Mouse (Mus musculus): ENCODE data around the gene Ugt1a7c.

The Ugt1a7c gene

DNA sequence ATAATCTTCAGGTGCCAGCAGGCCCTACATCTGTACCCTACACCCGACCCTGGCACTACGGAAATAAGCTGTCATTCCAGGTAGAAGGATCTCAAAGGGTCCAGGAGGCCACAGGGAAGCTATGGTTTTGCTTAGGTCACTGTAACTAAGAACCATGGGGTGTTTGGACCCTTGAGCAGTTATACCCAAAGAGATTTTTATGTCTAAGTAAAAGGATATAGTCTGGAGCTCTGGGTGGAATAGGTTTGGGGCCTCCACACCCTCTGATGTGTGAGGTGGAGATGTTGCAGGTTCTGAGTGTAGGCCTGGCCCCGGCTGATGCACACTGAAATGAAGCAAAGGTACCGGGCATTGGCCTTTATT, 139.4 kb downstream of the Ugt1a7c start:
- in situ Hi-C loops (cut with MboI; ENCODE audit: unreplicated experiment in 2 of 2) = no loop called here

DNA sequence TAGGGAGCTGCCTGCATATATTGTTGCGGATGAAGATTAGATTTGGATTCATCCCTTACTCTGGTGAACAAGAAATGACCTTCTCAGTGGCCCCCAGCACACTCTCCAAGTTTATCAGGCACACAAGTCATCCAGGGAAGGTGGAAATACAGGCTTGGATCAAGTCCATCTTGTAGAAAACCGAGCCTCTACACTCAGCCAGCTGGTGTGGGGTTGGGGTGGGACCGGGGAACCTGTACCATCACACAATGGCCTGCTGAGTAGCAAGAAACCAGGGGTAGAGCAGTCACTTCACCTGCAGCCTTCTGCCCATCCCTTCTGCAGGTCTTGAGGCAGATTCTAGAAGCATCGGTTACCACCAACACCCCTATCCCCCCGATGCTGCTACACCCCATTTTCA, 139.8 kb downstream of the Ugt1a7c start:
- in situ Hi-C loops (cut with MboI; ENCODE audit: unreplicated experiment in 2 of 2) = no loop called here

DNA sequence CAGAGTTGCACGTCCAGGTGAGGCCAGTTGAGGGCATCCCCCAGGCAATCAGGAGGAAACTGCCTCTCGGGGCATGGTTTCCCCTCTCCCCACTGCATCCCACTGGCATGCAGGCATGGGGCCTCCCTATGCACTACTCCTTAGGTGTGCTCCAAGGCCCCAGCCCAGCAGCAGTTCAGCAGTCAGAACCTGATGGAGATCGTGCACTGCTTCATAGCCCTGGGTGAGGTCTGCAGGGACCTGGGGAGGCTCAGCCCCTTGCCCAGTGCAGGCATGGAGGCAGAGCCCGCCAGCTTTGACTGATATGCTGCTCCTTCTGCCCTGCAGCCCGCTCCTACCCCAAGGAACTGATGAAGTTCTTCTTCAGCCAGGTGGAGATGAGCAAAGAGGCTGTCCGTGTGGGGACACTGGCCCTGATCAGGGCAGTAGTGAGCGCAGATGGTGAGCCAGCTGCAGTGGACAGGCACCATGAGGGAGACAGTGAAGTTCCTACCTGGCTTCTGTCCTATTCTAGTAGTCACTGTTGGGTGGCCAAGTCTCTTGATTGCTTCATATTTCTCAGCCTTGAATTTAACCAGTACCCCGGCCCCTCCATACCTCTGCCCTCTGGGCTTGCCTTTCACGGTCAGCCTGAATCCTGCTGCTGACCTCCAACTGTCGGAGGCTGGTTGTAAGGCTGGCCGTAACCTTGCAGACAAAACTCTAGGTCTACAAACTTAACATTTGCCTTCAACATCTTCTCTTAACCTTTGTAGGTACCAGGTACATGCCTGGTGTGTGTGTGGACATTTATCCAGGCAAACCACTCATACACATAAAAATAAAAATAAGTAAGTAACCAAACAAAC, 140.4 kb downstream of the Ugt1a7c start:
- in situ Hi-C loops (cut with MboI; ENCODE audit: unreplicated experiment in 2 of 2) = no loop called here

DNA sequence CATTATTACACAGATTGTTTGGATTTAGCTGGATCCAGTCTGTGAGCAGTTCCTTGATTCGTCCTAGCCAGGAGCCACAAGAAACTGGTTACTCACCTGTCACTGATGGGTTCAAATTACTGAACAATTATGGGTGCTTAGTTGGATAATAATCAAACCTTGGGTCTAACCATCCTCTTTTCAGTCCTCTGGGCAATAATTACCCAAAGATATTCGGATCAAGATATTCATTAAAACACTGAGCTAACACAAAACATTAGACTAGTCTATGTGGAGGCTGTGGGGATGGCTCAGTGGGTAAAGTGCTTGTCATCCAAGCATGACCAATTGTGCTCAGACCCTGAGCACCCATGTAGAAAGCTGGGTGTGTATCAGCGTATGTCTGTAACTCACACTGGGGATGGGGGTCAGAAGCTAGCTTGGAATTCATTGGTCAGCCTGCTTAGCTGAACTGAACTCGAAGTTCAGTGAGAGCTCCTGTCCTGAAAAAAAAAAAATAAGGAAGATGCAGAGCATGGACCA, 141.1 kb downstream of the Ugt1a7c start:
- in situ Hi-C loops (cut with MboI; ENCODE audit: unreplicated experiment in 2 of 2) = no loop called here

DNA sequence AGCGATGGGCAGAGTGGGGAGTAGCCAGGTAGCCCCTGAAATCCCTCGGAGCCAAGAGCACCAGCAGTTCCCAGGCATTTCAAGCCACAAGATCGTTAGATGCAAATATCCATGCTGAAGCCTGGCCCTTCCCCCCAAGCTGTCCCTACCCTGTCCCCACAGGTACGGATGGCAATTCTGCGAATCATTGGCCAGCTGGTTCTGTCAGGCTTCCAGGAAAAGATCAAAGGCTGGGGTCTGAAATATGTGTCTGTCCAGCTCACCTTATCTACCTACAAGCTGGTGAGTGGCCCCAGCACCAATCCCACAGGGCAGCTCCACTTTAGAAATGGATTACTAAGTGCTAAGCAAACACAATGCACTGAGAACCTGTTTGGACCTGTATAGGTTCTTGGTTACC, 142.4 kb downstream of the Ugt1a7c start:
- in situ Hi-C loops (cut with MboI; ENCODE audit: unreplicated experiment in 2 of 2) = no loop called here

DNA sequence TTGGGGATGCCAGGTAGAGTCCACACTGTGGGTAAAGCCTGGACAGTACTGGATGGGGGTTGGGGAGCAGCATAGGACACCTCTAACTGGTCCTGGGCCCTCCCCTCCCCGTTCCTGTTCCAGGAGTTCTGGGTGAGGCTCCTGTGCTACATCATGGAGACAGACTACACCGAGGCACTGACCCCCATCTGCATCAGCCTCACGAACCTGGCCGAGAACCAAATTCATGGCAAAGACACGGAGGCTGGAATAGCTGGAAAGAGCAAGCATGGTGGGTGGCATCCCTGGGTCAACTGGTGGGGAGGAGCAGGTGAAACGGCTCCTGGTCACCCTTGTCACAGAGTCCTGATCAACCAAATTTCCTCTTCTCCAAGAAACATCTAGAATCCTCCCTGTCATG, 143.9 kb downstream of the Ugt1a7c start:
- in situ Hi-C loops (cut with MboI; ENCODE audit: unreplicated experiment in 2 of 2) = no loop called here

DNA sequence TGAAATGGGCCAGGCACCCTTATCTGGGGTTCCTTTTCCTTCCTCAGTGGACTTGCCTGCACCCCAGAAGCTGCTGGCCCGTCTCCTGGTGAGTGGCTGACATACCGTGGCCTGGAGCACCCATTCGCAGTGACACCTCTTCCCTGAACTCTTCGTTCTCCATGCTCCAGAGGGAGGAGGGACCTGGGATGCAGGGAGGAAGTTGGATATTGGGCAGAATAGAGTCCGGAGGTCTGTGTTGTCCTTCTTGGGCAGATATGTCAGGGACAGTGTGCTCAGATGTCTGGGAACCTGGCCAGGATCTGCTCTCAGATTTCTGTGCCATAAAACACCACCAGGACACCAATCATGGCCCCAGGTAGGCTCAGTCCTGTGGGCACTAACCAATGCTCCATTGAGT, 145.2 kb downstream of the Ugt1a7c start:
- in situ Hi-C loops (cut with MboI; ENCODE audit: unreplicated experiment in 2 of 2) = no loop called here

DNA sequence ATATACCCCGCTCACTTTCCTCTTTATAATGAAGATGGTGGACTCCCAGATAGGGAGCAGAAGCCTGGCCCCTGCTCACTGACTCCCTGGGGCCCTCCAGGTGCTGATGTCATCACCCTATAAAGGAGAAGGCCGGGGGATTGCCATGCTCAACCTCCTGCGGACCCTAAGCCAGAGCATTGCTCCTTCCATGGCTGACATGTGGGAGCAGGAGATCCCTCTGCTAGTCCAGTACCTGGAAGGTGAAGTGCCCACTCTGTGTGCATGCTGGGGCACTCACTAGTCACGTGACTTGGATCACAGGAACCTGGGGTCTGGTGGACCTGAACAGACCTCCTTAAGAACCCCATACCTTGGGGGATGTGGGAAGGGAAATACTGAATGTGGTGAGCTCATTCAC, 145.7 kb downstream of the Ugt1a7c start:
- in situ Hi-C loops (cut with MboI; ENCODE audit: unreplicated experiment in 2 of 2) = no loop called here

DNA sequence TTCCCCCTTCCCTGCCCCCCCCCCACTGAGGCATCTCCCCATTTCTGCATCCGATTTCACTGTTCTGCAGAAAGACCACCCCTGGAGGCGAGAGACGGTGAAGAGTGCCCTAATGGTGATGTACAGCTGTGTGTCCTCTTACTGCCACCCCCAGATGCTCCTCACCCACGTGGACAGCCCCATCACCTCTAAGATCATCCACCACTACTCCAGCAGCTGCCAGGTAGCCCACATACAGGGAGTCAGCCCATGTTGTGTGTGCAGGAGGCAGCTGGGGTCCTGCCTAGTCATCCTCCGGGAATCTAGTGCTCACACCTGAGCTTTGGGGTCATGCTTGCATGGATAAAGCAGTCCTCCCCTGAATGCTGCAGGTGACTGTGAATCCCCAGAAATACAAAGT, 149.0 kb downstream of the Ugt1a7c start:
- in situ Hi-C loops (cut with MboI; ENCODE audit: unreplicated experiment in 2 of 2) = no loop called here

DNA sequence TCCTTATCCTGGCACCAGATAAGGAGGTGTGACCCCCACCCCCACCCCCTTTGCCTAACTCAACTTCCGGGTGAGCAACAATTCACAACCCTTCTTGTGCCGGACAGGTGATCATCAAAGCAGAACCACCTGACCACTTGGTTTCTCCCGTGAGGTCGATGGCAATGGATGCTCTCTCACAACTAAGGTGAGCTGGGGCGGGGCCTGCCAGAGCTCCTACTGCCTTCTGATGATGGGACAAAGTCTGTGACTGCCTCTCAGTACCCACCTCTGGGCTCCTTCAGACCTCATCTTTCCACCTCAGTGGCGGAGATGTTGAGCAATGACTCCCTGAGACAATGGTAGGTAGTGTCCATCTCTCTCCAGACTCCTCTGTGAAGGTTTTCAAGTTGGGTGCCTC, 151.0 kb downstream of the Ugt1a7c start:
- in situ Hi-C loops (cut with MboI; ENCODE audit: unreplicated experiment in 2 of 2) = no loop called here

DNA sequence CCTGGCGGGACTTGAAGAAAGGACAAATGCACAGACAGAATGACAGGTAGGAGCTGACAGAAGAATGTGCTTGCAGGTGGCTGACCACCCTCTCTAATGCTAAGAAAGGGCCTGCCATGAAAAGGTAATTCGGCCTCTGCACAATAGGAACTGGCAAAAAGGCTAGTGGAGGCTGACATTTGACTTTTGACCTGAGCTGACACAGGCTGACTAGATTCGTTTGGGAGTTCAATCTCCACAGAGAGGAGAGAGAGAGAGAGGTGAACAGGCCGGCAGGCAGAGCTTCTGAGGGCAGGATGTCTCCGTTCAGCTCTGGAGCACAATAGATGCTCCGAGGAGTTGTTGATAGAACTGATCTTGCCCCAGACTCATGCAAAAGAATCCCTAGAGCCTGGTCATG, 151.5 kb downstream of the Ugt1a7c start:
- in situ Hi-C loops (cut with MboI; ENCODE audit: unreplicated experiment in 2 of 2) = no loop called here

DNA sequence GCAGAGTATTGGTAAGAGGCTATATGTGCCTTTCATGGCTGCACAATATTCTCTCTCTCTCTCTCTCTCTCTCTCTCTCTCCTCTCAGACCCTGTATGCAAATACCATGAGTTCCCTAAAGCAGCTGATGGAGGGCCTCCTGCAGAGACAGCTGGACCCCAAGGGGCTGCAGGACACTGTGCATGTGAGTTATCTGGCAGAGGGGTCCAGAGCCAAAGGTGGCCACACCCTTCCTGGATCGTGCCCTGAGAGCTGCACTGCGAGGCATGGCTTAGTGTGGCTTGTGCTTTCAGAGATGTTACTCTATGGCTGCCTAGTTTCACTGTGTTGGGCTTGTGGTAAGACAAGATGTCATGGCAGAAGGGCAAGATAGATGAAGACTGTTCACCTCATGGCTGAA, 152.8 kb downstream of the Ugt1a7c start:
- in situ Hi-C loops (cut with MboI; ENCODE audit: unreplicated experiment in 2 of 2) = no loop called here

DNA sequence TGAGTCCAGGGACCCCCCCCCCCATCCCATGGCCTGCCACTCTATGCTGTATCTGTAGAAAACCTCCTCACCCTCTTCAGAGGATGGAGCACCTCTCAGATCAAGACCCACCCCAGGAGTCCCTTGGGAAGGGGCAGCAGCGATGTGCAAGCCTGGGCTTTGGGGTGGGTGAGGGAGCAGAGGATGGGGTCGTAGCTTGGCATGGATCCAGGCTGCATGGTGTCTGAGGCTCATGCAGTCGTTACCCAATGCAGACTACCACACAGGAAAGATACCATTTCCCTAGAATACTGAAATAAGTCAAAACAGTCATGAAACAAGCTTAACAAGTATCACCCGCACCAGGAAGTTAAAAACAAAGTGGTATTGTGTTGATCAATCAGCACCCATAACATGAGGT, 153.8 kb downstream of the Ugt1a7c start:
- in situ Hi-C loops (cut with MboI; ENCODE audit: unreplicated experiment in 2 of 2) = no loop called here

DNA sequence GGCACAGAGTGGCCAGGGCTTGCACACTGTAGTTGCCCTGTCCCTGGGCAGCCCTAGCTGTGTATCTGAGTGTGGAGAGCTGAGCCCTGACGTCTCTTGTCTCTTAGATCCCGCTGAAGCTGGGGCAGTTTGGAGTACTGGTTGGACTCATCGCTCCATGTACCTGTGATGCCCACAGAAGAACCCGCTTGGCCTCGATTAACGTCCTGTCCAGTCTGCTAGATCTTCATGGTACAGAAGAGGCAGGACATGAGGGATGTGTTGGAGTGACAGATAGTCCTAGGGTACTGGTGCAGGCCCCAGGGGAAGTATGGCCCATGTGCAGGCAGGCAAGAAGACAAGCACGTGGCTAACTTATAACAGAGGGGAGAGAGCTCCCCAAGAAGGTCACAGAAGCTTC, 154.7 kb downstream of the Ugt1a7c start:
- in situ Hi-C loops (cut with MboI; ENCODE audit: unreplicated experiment in 2 of 2) = no loop called here

DNA sequence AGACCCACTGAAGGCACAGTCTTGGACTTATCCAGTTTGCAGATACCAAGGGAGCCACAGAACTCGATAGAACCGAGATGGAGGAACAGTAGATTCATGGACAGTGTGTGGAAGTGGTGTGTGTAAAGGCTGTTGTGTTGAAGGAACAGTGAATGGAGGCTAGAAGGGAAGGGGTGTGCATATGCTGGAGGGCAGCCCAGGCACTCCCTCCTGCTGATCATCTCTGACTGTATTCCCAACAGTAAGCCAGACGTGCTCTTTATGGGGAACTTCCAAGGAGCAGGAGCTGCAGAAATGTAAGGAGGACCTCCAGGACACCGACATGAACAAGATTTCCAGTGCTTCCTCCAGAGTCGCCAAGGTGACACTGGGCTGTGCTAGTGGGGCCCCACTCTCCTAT, 155.2 kb downstream of the Ugt1a7c start:
- in situ Hi-C loops (cut with MboI; ENCODE audit: unreplicated experiment in 2 of 2) = no loop called here

DNA sequence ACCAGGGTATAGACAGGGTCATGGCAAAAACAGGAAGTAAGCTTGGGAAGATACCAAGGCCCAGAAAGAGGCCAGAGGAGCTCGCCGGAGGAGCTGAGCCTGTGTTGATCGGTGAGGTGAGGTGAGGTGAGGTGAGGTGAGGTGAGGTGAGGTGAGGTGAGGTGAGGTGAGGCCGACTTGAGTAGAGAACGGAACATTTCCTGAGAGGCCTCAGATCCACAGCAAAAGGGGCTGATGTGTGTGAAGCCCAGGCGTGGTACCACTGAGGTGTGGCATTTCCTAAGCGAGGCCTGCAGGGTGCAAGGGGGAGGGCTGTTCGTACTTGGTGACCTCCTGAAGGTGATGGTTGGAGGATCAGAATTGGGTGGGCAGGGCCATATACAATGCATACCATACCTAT, 158.2 kb downstream of the Ugt1a7c start:
- in situ Hi-C loops (cut with MboI; ENCODE audit: unreplicated experiment in 2 of 2) = no loop called here

DNA sequence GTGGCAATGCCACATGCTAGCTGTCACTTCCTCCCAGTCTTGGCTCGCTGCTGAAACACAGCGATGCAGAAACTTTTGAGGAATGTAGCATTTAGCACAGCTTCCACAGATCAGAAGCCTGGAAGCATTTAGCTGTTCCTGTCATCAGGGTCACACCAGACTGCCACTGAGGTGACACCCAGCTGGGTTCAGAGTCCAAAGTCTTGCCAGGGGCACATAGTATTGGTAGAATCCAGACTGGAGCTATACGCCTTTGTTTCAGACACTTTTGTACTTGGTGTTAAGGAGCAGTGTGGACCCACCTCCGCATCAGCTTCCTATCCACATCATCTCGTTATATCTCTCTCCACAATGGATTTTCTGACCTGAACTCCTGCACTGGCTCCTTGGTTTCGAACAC, 158.7 kb downstream of the Ugt1a7c start:
- in situ Hi-C loops (cut with MboI; ENCODE audit: unreplicated experiment in 2 of 2) = no loop called here

DNA sequence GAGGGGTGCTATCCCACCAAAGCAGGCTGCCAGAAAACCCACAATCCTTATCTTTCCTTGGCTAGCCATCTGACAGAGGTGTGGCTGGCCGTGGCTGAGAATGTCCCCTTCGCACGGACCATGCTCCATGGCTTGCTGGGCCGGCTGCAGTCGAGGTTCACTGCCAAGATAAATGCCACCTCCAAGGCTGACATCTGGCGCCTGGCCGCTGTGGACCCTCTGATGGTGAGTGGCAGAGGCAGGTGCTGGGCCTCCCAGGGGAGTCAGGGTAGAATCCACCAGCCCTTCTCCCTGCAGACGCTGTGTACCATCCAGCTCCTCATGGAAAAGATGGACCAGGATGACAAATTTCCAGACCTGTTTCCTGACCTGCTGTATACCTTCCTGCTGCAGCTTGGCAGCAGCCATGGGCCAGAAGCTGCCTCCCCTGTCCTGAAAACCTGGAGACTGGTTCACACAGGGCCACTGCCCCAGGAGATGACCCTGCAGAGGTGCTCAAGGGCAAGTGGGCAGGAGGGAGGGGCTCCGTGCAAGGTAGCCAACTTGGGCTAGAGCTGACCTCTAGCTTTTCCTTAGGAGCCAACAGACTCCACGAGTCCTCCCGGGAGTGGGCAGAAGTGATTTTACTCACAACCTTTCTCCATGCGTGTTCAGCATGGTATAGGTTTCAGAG, 160.1 kb downstream of the Ugt1a7c start:
- in situ Hi-C loops (cut with MboI; ENCODE audit: unreplicated experiment in 2 of 2) = no loop called here

DNA sequence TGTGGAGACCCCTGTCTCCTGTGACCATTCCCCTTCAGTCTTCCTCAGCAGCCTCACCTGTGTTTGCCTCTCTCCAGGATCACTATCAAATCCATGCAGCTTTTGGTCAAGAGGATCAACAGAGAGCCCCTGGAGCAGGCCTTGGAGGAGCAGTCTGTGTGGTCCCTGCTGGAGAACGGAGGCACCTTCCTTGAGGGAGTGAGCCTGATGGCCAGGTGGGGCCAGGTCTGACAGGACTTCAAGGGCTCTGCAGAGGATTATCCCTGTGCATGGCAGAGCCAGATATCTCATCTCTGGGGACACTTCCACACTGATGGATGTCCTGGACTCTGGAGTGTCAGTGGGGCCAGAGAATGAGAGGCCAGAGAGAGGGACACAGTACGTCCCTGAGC, 160.6 kb downstream of the Ugt1a7c start:
- in situ Hi-C loops (cut with MboI; ENCODE audit: unreplicated experiment in 2 of 2) = no loop called here

DNA sequence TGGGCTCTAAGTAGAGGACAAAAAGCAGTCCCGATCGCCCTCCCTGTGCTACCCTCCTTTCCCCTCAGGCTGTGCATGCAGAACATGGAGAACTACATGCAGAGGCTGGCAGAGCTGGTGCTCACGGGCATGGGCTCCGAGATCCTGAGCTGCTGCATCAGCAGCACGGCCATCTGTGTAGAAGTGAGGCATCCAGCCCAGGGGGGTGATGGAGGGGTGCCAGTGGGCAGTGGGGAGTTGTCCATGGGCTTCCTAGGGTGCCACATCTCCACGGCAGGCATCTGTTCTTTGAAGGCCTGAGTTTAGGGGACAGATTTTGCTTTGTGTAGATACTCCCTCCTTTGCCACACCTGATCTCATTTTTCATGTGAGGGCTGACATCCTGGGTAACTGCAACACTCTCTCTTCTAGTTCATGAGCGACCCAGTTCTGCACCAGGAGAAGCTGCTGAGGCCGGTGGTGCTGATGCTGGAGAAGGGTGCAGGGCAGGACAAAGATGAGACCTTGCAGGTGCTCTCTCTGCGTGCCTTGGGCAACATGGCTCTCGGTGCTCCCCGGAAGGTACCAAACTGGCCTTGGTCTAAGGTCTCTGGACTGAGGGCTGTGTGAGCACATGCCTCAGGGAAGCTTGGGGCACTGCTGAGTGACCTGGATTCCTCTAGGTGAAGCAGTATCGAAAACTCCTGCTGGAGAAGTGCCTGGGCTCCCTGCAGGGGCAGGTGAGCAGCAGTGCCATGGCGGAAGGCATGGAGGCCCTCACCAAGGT, 161.3 kb downstream of the Ugt1a7c start:
- in situ Hi-C loops (cut with MboI; ENCODE audit: unreplicated experiment in 2 of 2) = no loop called here

DNA sequence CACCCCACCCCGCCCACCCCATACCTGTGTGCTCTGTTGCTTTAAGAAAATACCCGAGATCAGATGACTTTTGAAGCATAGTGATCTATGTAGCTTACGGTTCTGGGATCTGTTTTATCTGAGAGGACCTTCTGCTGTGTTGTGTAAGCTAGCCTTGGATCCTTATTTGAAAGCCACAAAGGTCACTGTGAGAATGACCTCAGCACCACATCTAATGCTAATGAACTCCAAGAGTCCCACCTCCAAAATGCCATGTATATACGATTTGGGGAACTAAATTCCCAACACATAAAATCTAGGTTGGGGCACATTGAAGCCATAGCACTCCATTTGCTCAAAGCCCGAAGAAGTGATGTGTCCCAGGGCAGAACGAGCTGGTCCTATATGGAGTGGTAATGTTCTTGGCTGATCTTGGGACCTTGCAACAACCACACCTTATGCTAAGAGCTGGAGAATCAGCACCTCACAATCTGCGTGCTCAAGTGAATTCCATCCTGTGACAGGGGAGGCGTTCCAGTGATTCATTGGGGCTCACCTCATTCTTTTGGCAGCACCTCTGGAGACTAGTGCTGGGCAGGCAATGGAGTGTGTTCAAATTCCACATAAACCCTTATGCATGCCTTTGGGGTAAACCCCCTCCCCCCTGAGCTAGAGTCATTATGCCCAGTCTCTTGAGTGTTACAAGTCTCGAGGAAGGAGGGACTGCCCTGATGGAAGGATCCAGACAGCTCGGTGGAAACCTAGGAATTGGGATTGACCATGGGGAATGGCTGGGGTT, 162.2 kb downstream of the Ugt1a7c start:
- in situ Hi-C loops (cut with MboI; ENCODE audit: unreplicated experiment in 2 of 2) = no loop called here

Measured in v-Abl transformed pro-B cells (cell line).